ENCODE assay signal across 8 mouse cellular contexts in genomic region chr17:44613716-44614715, GRCm38 (mm10).
DNase-seq lines count a peak whose midpoint lies in the region; ATAC-seq and TF ChIP-seq lines count a peak whose summit lies in the region.
"Had no signal": no experiment of that assay in that cellular context is flagged by ENCODE, and none has a peak within 500 bp of the region (broad histone marks: within the 10 kb centered on the region; RNA-seq: fewer than 3 reads in every experiment).

No protein-coding gene starts in this region.

- H3K9me3 ChIP-seq in CH12.LX (replicated peaks; ENCODE audit: low read length): no peaks in the 10 kb centered on the region
- no peaks in the 10 kb centered on the region for H3K9me3 ChIP-seq in liver, postnatal 0 days (ENCODE audit: low read length)
- H3K9me3 ChIP-seq: lung, embryonic 15.5 days had no signal

- H3K4me1 ChIP-seq in CH12.LX (ENCODE audit: control insufficient read depth in 1 of 2, insufficient read depth in 2 of 2): peaks cover 10 to 13% of the 10 kb centered on the region in 2 experiments
- H3K4me1 ChIP-seq in liver, postnatal 0 days (ENCODE audit: insufficient read depth): peaks cover 3% of the 10 kb centered on the region; the same call in 1 of the 2 replicates

- H3K79me2 ChIP-seq in CH12.LX (replicated peaks; ENCODE audit: control insufficient read depth, extremely low read depth, insufficient read depth, poor library complexity, severe bottlenecking): peaks cover 15% of the 10 kb centered on the region

- TF ChIP-seq EP300 in CH12.LX (IDR thresholded peaks at IDR 0.05; ENCODE audit: low read length): no peak
- TF ChIP-seq EP300 in liver, postnatal 0 days (IDR thresholded peaks at IDR 0.05; ENCODE audit: low read depth): no peak

- H3K4me3 ChIP-seq in CH12.LX (replicated peaks in 1 of 3; ENCODE audit: low read depth in 2 of 3, low read length in 2 of 3, poor library complexity in 1 of 3): peak overlapping the region in 2 of 3 experiments; percentile 2 to 75
- H3K4me3 ChIP-seq in liver, postnatal 0 days (ENCODE audit: low read depth, low read length): no peak overlapping the region
- H3K4me3 ChIP-seq: lung, embryonic 15.5 days had no signal

- no peak for TF ChIP-seq CTCF in CH12.LX (conservative IDR thresholded peaks at IDR 0.05 in 1 of 2, IDR thresholded peaks at IDR 0.05 in 1 of 2; ENCODE audit: low read depth in 2 of 2, low read length in 2 of 2)
- TF ChIP-seq CTCF in liver, postnatal 0 days (IDR thresholded peaks at IDR 0.05; ENCODE audit: low read depth): no peak

- peak overlapping the region; percentile 37 for H3K27ac ChIP-seq in CH12.LX (ENCODE audit: insufficient read depth, low read depth)
- peak overlapping the region; percentile 8; the same call in 1 of the 2 replicates for H3K27ac ChIP-seq in liver, postnatal 0 days (ENCODE audit: low read depth)
- H3K27ac ChIP-seq: lung, embryonic 15.5 days had no signal

- TF ChIP-seq POLR2A in CH12.LX (IDR thresholded peaks at IDR 0.05; ENCODE audit: low read depth, low read length): no peak

- dilution Hi-C loops in CH12.LX (cut with MboI; ENCODE audit: extremely low pct_ligation_motif_present, extremely low pct_unique_long_range_greater_than_20kb, low sequenced_read_pairs): no loop called here

- peaks cover 0 to 2% of the 10 kb centered on the region in 2 experiments for H3K36me3 ChIP-seq in CH12.LX (replicated peaks in 1 of 2; ENCODE audit: control insufficient read depth in 1 of 2, insufficient read depth in 1 of 2, low read length in 1 of 2)
- H3K36me3 ChIP-seq in liver, postnatal 0 days (replicated peaks; ENCODE audit: insufficient read depth, low read length): no peaks in the 10 kb centered on the region
- H3K36me3 ChIP-seq: lung, embryonic 15.5 days had no signal

- no peak for TF ChIP-seq RAD21 in CH12.LX (IDR thresholded peaks at IDR 0.05; ENCODE audit: low read depth, low read length)

- no peaks in the 10 kb centered on the region for H3K27me3 ChIP-seq in CH12.LX (replicated peaks)
- H3K27me3 ChIP-seq in liver, postnatal 0 days (ENCODE audit: insufficient read depth, low read length): 0 out of 2 replicates have a peak, but pooled peaks cover 4% of the 10 kb centered on the region

- WGBS in liver, postnatal 0 days (ENCODE audit: insufficient replicate concordance): 36% methylated on average over 26 of the region's 26 CpGs

- peak overlapping the region; percentile 91 for H3K4me2 ChIP-seq in CH12.LX (ENCODE audit: insufficient read depth, low read depth, poor library complexity, severe bottlenecking)
- H3K4me2 ChIP-seq in liver, postnatal 0 days (ENCODE audit: low read depth, low read length): peak overlapping the region; percentile 43
- H3K4me2 ChIP-seq: lung, embryonic 15.5 days had no signal

- peak overlapping the region; percentile 98 for H3K9ac ChIP-seq in CH12.LX (ENCODE audit: insufficient read depth, low read depth)
- no peak overlapping the region for H3K9ac ChIP-seq in liver, postnatal 0 days (replicated peaks)
- H3K9ac ChIP-seq: lung, embryonic 15.5 days had no signal

- in situ Hi-C loops in CH12.LX (cut with MboI; ENCODE audit: low pct_ligation_motif_present, low pct_unique_long_range_greater_than_20kb, low sequenced_read_pairs): no loop called here

- ATAC-seq in frontal cortex, adult (ENCODE audit: low TSS enrichment): peak; percentile 72
- no peak for ATAC-seq in liver, postnatal 0 days

- DNase-seq in CH12.LX (ENCODE audit: extremely low read depth): no peak
- DNase-seq in cerebellum, adult 11 months: peak; percentile 82
- peak; percentile 57 to 61 for DNase-seq in kidney, postnatal 36 days
- DNase-seq in liver, postnatal 0 days: no peak
- DNase-seq in retina, postnatal 1 day: peak; percentile 82
- DNase-seq in urinary bladder, adult 2 months (ENCODE audit: low spot score): no peak

TF ChIP-seq in CH12.LX, 34 proteins besides CTCF, POLR2A, EP300 and RAD21:
- TF ChIP-seq ZNF384 (IDR thresholded peaks at IDR 0.05; ENCODE audit: low read depth, low read length) (0 out of 2 replicates have a peak, but pooled peaks have one; percentile 25), MEF2A (IDR thresholded peaks at IDR 0.05; ENCODE audit: borderline replicate concordance, low read depth, low read length) (no peak), PAX5 (IDR thresholded peaks at IDR 0.05; ENCODE audit: low read length) (no peak)

Comparison
In these comparisons a context has a peak if more than half of its experiments do, and no peak if none do; other contexts are left out.
1. DNase-seq: peak in cerebellum, adult 11 months (single experiment), kidney, postnatal 36 days (2 of 2) and retina, postnatal 1 day (single experiment); none in CH12.LX (single experiment), liver, postnatal 0 days (single experiment) and urinary bladder, adult 2 months (single experiment).